Mouse (Mus musculus) frontal cortex, adult 2 months (tissue): ENCODE measurements around the gene Galntl5. TPM values are rescaled to one million over a fixed set of nuclear protein-coding genes. Genes with fewer than 3 reads are reported as not detected.
"Not testable (repeated sequence)": the region's sequence is repeated elsewhere in the genome, so short reads cannot be mapped to it uniquely, and the experiment has no call there.

ENCODE experiments used
- DNase-seq, 2 experiments: peaks; one replicate each; pipeline ENCODE4 v3.0.0; 2022; ENCODE audit warnings: low spot score in 1 of 2; ENCODE audit errors: extremely low spot score in 1 of 2
- polyA plus RNA-seq: library from polyadenylated mRNA; depleted of rRNA; stranded (reverse); fragments of >200 nt; gene quantifications from 2 replicates; pipeline ENCODE4 v1.2.3, GENCODE M21; 2012; rRNA removed

Gene Galntl5
- polyA plus RNA-seq, result not detected in 2 replicates

DNA sequence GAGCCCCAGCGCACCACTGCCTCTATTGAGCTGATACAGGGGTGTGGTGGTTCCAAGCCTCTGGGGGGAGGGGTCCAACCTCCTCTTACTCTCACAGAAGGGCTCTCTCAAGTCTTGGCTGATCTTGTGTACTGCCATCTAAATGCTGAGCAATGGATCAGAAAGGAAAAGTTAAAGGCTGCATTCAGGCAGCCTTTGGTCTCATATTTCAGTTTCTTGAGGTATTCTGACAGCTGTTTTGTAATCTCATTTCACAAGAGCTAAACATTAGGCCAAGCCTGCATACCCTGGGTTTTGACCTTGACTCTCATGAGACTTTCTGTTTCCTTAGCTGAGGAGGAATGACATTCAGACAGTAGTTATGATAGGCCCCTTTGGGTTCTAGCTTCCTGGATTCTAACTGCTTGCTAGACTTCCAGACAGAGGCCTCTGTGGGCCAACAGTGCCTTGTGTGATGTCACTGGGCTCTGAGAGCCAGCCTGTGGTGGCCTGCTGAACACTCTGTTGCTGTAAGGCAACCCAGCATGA, at the start of gene Galntl5:
Gene Galntl5 (plus strand): TSS at position 457 of the 528 bp plus-strand sequence.
- DNase-seq, result no peak

DNA sequence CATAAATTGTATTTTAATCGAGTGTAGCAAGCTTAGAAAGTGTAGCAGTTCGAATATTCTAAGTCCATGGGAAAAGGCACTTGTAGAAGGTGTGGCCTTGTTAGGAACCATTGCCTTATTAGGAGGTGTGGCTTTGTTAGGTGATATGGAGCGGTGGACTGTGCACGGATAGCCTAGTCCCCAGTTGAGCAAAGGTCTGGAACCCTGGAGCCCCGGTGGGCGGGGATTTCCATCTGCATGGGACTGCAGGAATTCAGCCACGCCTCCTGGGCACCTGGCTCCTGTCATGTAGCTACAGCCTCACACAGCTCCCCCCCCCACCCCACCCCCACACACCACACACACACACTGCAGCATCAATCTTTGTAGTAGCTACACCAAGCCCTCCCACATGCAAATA, 34.6 kb upstream of the Galntl5 start:
- DNase-seq, result no peak

DNA sequence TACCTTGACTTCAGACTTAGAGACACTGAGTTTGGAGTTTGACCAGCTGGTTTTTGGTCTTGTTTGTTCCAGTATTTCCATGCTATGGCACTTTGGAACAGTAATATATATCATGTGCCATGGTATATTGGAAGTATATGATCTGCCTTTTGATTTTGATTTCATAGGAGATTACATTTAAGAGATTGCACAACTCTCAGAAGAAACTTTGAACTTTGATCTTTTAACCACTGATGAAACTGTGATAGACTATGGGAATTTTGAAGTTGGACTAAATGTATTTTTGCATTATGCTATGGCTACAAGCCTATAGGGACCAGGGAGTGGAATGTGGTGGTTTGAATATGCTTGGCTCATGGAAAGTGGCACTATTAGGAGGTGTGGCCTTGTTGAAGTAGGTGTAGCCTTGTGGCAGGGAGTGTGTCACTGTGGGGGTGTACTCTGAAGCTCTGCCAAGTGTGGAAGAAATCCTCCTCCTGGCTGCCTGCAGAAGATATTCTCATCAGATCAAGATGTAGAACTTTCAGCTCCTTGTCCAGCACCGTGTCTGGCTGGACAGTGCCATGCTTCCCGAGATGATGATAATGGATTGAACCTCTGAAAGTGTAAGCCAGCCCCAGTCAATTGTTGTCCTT, 31.8 kb upstream of the Galntl5 start:
- no peak for DNase-seq

DNA sequence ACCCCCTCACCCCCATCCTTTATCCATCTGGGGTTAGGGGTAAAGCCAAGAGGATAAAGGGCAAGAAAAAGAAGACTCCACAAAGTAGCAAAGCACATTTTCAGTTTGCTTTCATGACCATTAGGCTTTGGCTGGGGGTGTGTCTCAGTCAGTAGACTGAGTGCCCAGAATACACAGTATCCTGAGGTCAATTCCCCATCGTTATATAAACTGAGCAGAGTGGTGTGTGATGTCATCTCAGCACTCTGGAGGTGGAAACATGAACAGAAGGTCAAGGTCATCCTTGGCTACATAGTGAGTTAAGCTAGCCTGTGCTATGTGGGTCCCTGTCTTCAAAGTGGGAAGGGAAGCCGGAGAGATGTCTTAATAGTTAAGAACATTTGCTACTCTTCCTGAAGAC, 27.8 kb upstream of the Galntl5 start:
- DNase-seq, result no peak

- DNase-seq, result no peak
Measured at GRCm38 (mm10) chr5:25153996-25154395, 27.3 kb upstream of the Galntl5 start.

DNA sequence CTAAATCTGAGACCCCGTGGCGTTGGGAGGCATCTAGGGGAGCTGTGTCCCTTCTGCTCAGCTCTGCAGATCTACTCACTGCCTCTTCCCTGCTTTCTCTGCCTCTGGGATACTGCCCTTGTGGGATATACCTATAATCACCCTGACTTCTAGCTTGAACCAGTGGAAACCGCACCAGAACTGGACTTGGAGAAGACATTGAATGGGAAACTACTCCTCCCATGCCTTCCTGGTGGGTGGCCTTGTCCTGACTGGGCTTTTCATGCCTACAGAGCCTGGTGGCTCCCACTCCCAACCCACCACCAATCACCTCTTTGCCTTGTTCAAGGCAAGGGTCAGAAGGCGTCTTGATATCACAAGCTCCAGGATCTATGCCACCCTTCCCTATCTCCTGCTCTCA, 26.4 kb upstream of the Galntl5 start:
- DNase-seq, result no peak

- DNase-seq, result no peak
Measured at GRCm38 (mm10) chr5:25155351-25155750, 25.9 kb upstream of the Galntl5 start.

GRCm38 (mm10) chr5:25157136-25157535, 24.1 kb upstream of the Galntl5 start:
- no peak for DNase-seq

GRCm38 (mm10) chr5:25160515-25160914, 20.7 kb upstream of the Galntl5 start:
- DNase-seq, result peak in 1 of 2 experiments; percentile 66

DNA sequence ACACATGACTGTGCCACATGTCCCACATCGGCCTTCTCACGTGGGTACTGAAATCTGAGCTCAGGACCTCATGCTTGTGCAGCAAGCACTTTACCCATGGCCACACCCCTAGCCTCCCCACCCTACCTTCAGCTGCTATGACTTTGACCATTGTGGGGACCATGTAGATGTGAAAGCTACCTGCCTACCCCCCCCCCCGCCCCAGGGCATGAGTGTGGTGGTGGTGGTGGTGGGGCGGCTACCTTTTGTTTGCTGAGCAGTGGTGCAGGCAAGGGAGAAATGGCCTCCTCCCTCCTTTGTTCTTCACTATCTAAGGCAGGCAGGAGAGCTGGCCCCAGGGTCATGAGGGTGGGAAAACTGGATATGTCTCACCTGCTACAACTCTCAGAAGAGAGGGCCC, 18.3 kb upstream of the Galntl5 start:
- no peak for DNase-seq

GRCm38 (mm10) chr5:25163938-25164337, 17.3 kb upstream of the Galntl5 start:
- no peak for DNase-seq

DNA sequence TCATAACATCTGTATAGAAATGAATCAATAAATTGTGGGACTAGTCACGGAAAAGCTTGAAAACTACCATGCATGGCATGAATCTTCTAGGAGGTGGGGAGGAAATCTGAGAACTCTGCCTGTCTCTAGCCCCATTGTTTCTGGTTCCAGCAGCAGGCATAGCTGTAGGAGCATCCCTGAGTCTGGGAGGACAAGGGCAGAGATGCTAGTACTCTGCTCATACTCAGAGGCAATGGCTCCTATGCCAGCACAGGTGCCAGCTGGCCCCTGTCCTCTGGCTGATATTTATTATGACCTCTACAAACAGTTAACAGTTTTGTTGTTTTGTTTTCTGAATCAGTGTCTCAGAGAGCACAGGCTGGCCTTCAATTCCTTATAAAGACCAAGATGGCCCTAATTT, 16.9 kb upstream of the Galntl5 start:
- DNase-seq, result no peak

GRCm38 (mm10) chr5:25165102-25165788, 16.0 kb upstream of the Galntl5 start:
- DNase-seq, result peak in 1 of 2 experiments; percentile 61

DNA sequence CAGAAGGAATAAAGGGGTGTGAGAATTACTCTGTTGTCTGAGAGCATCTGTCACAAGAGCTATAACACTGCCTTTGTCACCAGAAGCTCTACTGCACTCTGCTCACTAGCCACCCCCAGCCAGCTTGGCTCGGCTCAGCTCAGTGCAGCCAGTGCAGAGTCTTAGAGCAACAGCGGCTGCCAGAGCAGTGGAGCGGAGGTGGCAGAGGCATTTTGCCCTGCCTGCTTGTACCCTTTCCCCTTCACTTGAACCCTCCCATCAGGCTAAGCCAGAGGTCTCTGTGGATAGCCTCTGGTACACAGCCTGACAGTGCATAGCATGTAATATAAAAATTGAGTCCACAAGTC, 15.5 kb upstream of the Galntl5 start:
- DNase-seq, result no peak

DNA sequence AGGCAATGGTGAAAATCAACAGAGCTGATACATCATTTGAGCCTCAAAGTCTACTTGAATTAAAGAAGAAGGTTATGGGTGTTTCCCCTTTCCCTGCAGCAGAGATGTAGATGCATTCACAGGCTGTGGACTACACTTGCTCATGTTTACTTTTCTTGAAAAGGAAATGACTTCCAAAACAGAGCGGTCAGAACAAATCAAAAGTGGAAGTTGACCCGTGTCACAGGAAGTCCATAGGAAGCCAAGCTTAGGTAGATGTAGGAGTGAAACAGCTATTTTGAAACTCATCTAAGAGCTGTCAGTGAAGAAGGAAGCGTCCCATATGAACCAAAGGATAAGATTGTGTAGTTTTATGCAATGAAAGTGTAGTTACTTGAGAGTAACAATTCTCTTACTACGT, 14.6 kb upstream of the Galntl5 start:
- no peak for DNase-seq

DNA sequence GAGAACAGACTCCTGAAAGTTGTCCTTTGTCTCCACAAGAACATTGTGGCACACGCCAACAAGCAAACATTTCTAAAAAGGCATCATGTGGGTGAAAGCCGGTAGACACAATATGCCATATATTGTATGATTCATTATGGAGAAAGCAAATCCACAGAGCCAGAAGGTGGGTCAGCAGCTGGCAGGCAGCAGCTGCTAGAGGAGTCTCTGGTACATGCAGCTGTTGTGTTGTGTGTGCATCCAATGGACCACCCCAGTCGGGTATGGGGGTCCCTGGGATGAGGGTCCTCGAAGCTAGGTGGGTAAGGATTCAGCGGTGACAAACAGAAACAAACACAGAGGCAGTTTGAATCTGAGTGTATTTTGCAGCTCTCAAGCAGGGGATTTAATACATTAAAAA, 3.3 kb upstream of the Galntl5 start:
- DNase-seq, result peak in 1 of 2 experiments; percentile 25

DNA sequence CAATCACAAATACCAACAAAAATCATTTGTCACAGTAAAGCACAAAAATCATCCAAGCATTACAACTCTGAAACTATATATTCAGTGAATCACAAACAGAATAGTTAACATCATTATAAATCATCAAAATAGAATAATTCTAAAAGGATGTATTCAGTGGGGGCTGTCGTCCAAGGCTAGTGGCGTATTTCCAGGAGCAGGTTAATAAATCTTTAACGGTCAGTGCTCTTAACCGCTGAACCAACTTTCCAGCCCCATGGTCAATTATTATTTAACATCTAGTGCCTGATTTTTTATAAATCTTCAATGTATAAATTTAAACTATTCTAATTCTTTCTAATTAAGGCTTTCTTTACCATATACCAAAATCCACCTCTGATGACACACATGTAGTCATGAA, 2.7 kb upstream of the Galntl5 start:
- DNase-seq, result not testable (repeated sequence)

DNA sequence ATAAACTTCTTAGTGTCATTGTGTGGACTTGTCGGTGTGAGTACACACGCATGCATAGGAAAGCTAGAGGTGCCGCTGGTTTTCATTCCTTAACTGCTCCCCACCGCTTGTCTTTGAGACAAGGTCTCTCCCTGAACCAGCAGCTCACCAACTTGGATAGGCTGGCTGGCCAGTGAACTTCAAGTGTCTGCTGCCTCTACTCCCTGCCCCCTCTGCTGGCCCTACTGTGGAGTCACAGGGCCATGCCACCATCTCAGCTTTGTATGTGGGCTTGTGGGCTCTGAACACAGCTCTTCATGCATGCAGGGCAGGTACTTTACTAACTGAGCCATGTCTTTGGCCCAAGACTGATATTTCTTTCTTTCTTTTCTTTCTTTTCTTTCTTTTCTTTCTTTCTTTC, 2.0 kb upstream of the Galntl5 start:
- no peak for DNase-seq

GRCm38 (mm10) chr5:25179936-25180488, 1.2 kb upstream of the Galntl5 start:
- no peak for DNase-seq

DNA sequence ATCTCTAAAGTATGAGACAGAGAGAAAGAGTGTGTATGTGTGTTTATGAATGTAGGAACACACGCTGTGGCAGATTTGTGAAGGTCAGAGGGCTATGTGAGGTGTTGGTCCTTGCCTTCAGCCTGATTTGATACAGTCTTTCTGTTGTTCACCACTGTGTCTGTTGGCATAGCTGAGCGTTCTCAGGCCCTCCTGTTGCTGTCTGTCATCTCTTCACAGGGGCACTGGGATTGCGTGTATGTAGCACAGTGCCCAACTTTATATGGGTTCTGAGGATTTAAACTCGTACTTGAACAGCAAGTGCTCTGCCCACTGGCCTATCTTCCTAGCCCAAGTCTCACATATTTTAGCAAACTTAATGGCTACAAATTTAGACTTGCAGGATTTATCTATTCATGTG, 2.3 kb downstream of the Galntl5 start:
- no peak for DNase-seq

GRCm38 (mm10) chr5:25184594-25184993, 3.3 kb downstream of the Galntl5 start:
- no peak for DNase-seq

DNA sequence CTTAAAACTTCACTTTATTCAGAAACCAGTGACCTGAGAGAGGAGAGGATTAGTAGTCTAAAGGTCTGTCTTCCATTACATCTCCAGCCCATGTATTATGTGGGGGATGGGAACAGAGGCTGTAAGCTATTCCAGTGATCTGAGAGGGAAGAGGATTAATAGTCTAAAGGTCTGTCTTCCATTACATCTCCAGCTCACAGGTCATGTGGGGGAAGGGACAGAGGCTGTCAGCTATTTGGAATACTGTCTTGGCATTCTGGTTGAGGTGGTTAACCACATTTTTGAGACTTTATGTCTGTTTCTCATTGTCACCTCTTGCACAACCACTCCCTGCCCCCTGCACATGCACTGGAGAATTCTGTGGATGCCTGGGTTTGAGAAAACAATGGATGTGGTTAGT, 6.5 kb downstream of the Galntl5 start:
- DNase-seq, result no peak
